Mouse (Mus musculus): ENCODE measurements around the gene Sim2. TPM values are rescaled to one million over a fixed set of nuclear protein-coding genes. Genes with fewer than 3 reads are reported as not detected.

Sim2 gene
- polyA plus RNA-seq, 1 experiment, result 8.6 TPM

GRCm38 (mm10) chr16:94162000-94162399 lies 77.3 kb downstream of the Sim2 start:
- no peak overlapping the region for H3K4me3 ChIP-seq
- H3K79me2 ChIP-seq (ENCODE audit: control insufficient read depth, insufficient read depth), result no peaks in the 10 kb centered on the region
- no peak overlapping the region for H3K4me2 ChIP-seq (ENCODE audit: low read depth)
- no peaks in the 10 kb centered on the region for H3K27me3 ChIP-seq (ENCODE audit: control insufficient read depth, insufficient read depth, insufficient read length)
- H3K36me3 ChIP-seq (ENCODE audit: control insufficient read depth, insufficient read depth), result no peaks in the 10 kb centered on the region
- no peak overlapping the region for H3ac ChIP-seq (ENCODE audit: control insufficient read depth, insufficient read length)
- no peak for TF ChIP-seq TCF3 (IDR thresholded peaks at IDR 0.05; ENCODE audit: insufficient read length, low read depth)
- TF ChIP-seq MAX (IDR thresholded peaks at IDR 0.05; ENCODE audit: low read depth), result no peak
- peak in 1 of 3 experiments; percentile 65 for TF ChIP-seq MYOG (IDR thresholded peaks at IDR 0.05; ENCODE audit: control insufficient read depth in 1 of 3, insufficient read depth in 1 of 3, insufficient read length in 2 of 3, low read depth in 2 of 3)
- TF ChIP-seq USF1 (IDR thresholded peaks at IDR 0.05; ENCODE audit: low read depth), result no peak
- no peak for TF ChIP-seq E2F4 (IDR thresholded peaks at IDR 0.05; ENCODE audit: insufficient read depth)

- no peaks in the 10 kb centered on the region for H3K79me2 ChIP-seq (ENCODE audit: control insufficient read depth, insufficient read depth)
- TF ChIP-seq MYOD1 (IDR thresholded peaks at IDR 0.05; ENCODE audit: control insufficient read depth in 1 of 3, insufficient read length in 2 of 3, low read depth in 2 of 3) (no peak), POLR2A (IDR thresholded peaks at IDR 0.05; ENCODE audit: insufficient read length, low read depth) (no peak), E2F4 (IDR thresholded peaks at IDR 0.05; ENCODE audit: insufficient read depth) (no peak), TCF3 (IDR thresholded peaks at IDR 0.05; ENCODE audit: insufficient read length, low read depth) (no peak), TCF12 (IDR thresholded peaks at IDR 0.05; ENCODE audit: insufficient read depth, poor library complexity, severe bottlenecking) (no peak), MYOG (IDR thresholded peaks at IDR 0.05; ENCODE audit: control insufficient read depth in 1 of 3, insufficient read depth in 1 of 3, insufficient read length in 2 of 3, low read depth in 2 of 3) (no peak), SRF (IDR thresholded peaks at IDR 0.05; ENCODE audit: control insufficient read depth, insufficient read length, low read depth) (no peak), POLR2AphosphoS2 (IDR thresholded peaks at IDR 0.05; ENCODE audit: insufficient read length, low read depth) (no peak), MAX (IDR thresholded peaks at IDR 0.05; ENCODE audit: low read depth) (no peak), CEBPB (IDR thresholded peaks at IDR 0.05; ENCODE audit: insufficient read depth, poor library complexity, severe bottlenecking) (no peak), REST (IDR thresholded peaks at IDR 0.05; ENCODE audit: insufficient read depth, insufficient read length) (no peak), USF1 (IDR thresholded peaks at IDR 0.05; ENCODE audit: low read depth) (no peak)
- no peaks in the 10 kb centered on the region for H3K36me3 ChIP-seq (ENCODE audit: control insufficient read depth, insufficient read depth)
- H3K27me3 ChIP-seq (ENCODE audit: control insufficient read depth, insufficient read depth, insufficient read length), result no peaks in the 10 kb centered on the region
- no peak overlapping the region for H3K4me2 ChIP-seq (ENCODE audit: low read depth)
- no peak overlapping the region for H3K4me3 ChIP-seq
- no peak overlapping the region for H3ac ChIP-seq (ENCODE audit: control insufficient read depth, insufficient read length)
Observed at GRCm38 (mm10) chr16:94163051-94163450, 78.3 kb downstream of the Sim2 start.

GRCm38 (mm10) chr16:94164236-94164635 lies 79.5 kb downstream of the Sim2 start:
- Histone ChIP-seq H3ac (ENCODE audit: control insufficient read depth, insufficient read length) (no peak overlapping the region), H3K4me2 (ENCODE audit: low read depth) (no peak overlapping the region), H3K36me3 (ENCODE audit: control insufficient read depth, insufficient read depth) (no peaks in the 10 kb centered on the region), H3K27me3 (ENCODE audit: control insufficient read depth, insufficient read depth, insufficient read length) (no peaks in the 10 kb centered on the region), H3K79me2 (ENCODE audit: control insufficient read depth, insufficient read depth) (no peaks in the 10 kb centered on the region), H3K4me3 (no peak overlapping the region)
- TF ChIP-seq E2F4 (IDR thresholded peaks at IDR 0.05; ENCODE audit: insufficient read depth) (no peak), MAX (IDR thresholded peaks at IDR 0.05; ENCODE audit: low read depth) (no peak), POLR2A (IDR thresholded peaks at IDR 0.05; ENCODE audit: insufficient read length, low read depth) (no peak), MYOD1 (IDR thresholded peaks at IDR 0.05; ENCODE audit: control insufficient read depth in 1 of 3, insufficient read length in 2 of 3, low read depth in 2 of 3) (no peak)

- Histone ChIP-seq H3K79me2 (ENCODE audit: control insufficient read depth, insufficient read depth) (no peaks in the 10 kb centered on the region), H3K27me3 (ENCODE audit: control insufficient read depth, insufficient read depth, insufficient read length) (no peaks in the 10 kb centered on the region), H3K36me3 (ENCODE audit: control insufficient read depth, insufficient read depth) (no peaks in the 10 kb centered on the region), H3K4me2 (ENCODE audit: low read depth) (no peak overlapping the region), H3K4me3 (no peak overlapping the region), H3ac (ENCODE audit: control insufficient read depth, insufficient read length) (no peak overlapping the region)
- TF ChIP-seq MAX (IDR thresholded peaks at IDR 0.05; ENCODE audit: low read depth) (no peak), POLR2A (IDR thresholded peaks at IDR 0.05; ENCODE audit: insufficient read length, low read depth) (no peak), REST (IDR thresholded peaks at IDR 0.05; ENCODE audit: insufficient read depth, insufficient read length) (no peak), TCF3 (IDR thresholded peaks at IDR 0.05; ENCODE audit: insufficient read length, low read depth) (no peak), MYOD1 (IDR thresholded peaks at IDR 0.05; ENCODE audit: control insufficient read depth in 1 of 3, insufficient read length in 2 of 3, low read depth in 2 of 3) (no peak), CEBPB (IDR thresholded peaks at IDR 0.05; ENCODE audit: insufficient read depth, poor library complexity, severe bottlenecking) (no peak), USF1 (IDR thresholded peaks at IDR 0.05; ENCODE audit: low read depth) (no peak), MYOG (IDR thresholded peaks at IDR 0.05; ENCODE audit: control insufficient read depth in 1 of 3, insufficient read depth in 1 of 3, insufficient read length in 2 of 3, low read depth in 2 of 3) (no peak), SRF (IDR thresholded peaks at IDR 0.05; ENCODE audit: control insufficient read depth, insufficient read length, low read depth) (no peak), TCF12 (IDR thresholded peaks at IDR 0.05; ENCODE audit: insufficient read depth, poor library complexity, severe bottlenecking) (no peak), E2F4 (IDR thresholded peaks at IDR 0.05; ENCODE audit: insufficient read depth) (no peak), POLR2AphosphoS2 (IDR thresholded peaks at IDR 0.05; ENCODE audit: insufficient read length, low read depth) (no peak)
Observed at GRCm38 (mm10) chr16:94164978-94165377, 80.2 kb downstream of the Sim2 start.

- H3K27me3 ChIP-seq (ENCODE audit: control insufficient read depth, insufficient read depth, insufficient read length), result no peaks in the 10 kb centered on the region
- TF ChIP-seq TCF3 (IDR thresholded peaks at IDR 0.05; ENCODE audit: insufficient read length, low read depth) (no peak), MAX (IDR thresholded peaks at IDR 0.05; ENCODE audit: low read depth) (no peak), MYOD1 (IDR thresholded peaks at IDR 0.05; ENCODE audit: control insufficient read depth in 1 of 3, insufficient read length in 2 of 3, low read depth in 2 of 3) (no peak), CEBPB (IDR thresholded peaks at IDR 0.05; ENCODE audit: insufficient read depth, poor library complexity, severe bottlenecking) (no peak), POLR2A (IDR thresholded peaks at IDR 0.05; ENCODE audit: insufficient read length, low read depth) (no peak), USF1 (IDR thresholded peaks at IDR 0.05; ENCODE audit: low read depth) (no peak), MYOG (IDR thresholded peaks at IDR 0.05; ENCODE audit: control insufficient read depth in 1 of 3, insufficient read depth in 1 of 3, insufficient read length in 2 of 3, low read depth in 2 of 3) (no peak), E2F4 (IDR thresholded peaks at IDR 0.05; ENCODE audit: insufficient read depth) (no peak)
- H3K4me2 ChIP-seq (ENCODE audit: low read depth), result no peak overlapping the region
- H3ac ChIP-seq (ENCODE audit: control insufficient read depth, insufficient read length), result no peak overlapping the region
- no peaks in the 10 kb centered on the region for H3K36me3 ChIP-seq (ENCODE audit: control insufficient read depth, insufficient read depth)
- H3K79me2 ChIP-seq (ENCODE audit: control insufficient read depth, insufficient read depth), result no peaks in the 10 kb centered on the region
- no peak overlapping the region for H3K4me3 ChIP-seq
Observed at GRCm38 (mm10) chr16:94168655-94169545, 84.2 kb downstream of the Sim2 start.

Measured in myocyte (in vitro differentiated cells).